Mouse (Mus musculus): ENCODE data around the gene Zcchc4. TPM values are rescaled to one million over a fixed set of nuclear protein-coding genes. Genes with fewer than 3 reads are reported as not detected.
A peak's percentile ranks its signal among the peaks of the same experiment; 100 is the strongest.

Zcchc4 gene
- polyA plus RNA-seq, 1 experiment from 2014 or later: 3.6 TPM

- H3K4me1 ChIP-seq (ENCODE audit: insufficient read depth): no peaks in the 10 kb centered on the region
- peaks cover 60% of the 10 kb centered on the region for H3K36me3 ChIP-seq (replicated peaks; ENCODE audit: insufficient read depth, low read length)
- H3K27me3 ChIP-seq (ENCODE audit: insufficient read depth, low read length): no peaks in the 10 kb centered on the region
- H3K9me3 ChIP-seq (ENCODE audit: low read length): no peaks in the 10 kb centered on the region
- H3K4me2 ChIP-seq (ENCODE audit: low read depth, low read length): no peak overlapping the region
- WGBS (ENCODE audit: insufficient replicate concordance): 76% methylated on average over 8 of the region's 8 CpGs
- no peak overlapping the region for H3K27ac ChIP-seq (ENCODE audit: low read depth)
- H3K9ac ChIP-seq (replicated peaks): no peak overlapping the region
- no peak for TF ChIP-seq CTCF (IDR thresholded peaks at IDR 0.05; ENCODE audit: low read depth)
- TF ChIP-seq EP300 (IDR thresholded peaks at IDR 0.05; ENCODE audit: low read depth): no peak
- H3K4me3 ChIP-seq (ENCODE audit: low read depth, low read length): no peak overlapping the region
- DNase-seq: no peak
- ATAC-seq: no peak
These were observed 89.2 kb downstream of the Zcchc4 start for GRCm38 (mm10) chr5:52864446-52864845.

- ATAC-seq: no peak
- peak; percentile 41 for DNase-seq
These were observed 90.6 kb downstream of the Zcchc4 start for GRCm38 (mm10) chr5:52865825-52866224.

DNA sequence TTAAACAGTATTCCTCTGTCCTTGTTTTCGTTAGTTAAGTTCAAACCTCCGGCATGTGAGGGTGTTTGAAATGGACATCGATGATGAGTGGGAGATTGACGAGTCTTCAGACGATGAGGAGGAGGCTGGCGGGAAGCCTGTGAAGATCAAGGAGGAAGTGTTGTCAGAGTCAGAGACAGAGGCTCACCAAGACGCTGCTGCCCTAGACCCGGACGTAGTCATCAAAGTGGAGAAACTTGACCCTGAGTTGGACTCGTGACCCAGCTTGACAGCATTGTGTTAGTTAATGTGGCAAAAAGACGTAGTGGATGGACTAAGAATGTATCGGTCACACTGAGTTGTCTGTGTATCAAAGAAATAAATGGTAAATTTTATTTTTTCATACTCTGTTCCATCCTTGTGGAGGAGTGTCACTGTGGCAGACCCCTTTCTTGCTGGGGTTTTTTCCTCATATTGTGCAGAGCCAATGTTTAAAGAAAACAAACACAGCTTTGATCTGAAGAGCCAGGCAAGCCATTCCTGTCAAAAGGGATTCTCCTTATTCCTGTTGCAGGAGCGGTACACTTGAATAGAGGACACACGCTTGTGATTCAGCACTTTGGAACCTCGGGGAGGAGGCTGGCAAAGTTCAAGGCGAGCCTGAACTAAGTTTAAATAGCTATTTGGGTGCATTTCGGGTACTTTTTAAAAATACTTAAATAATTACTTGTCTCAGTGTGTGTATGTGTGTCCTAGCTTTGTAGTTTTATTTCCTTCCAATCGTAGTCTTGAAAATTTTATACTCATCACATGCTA lies 91.3 kb downstream of the Zcchc4 start:
- H3K9ac ChIP-seq (replicated peaks): no peak overlapping the region
- H3K36me3 ChIP-seq (replicated peaks; ENCODE audit: insufficient read depth, low read length): peaks cover 43% of the 10 kb centered on the region
- DNase-seq: no peak
- no peaks in the 10 kb centered on the region for H3K4me1 ChIP-seq (ENCODE audit: insufficient read depth)
- no peak for ATAC-seq
- 84% methylated on average over 18 of the region's 18 CpGs for WGBS (ENCODE audit: insufficient replicate concordance)
- no peaks in the 10 kb centered on the region for H3K9me3 ChIP-seq (ENCODE audit: low read length)
- no peak overlapping the region for H3K27ac ChIP-seq (ENCODE audit: low read depth)
- no peak for TF ChIP-seq CTCF (IDR thresholded peaks at IDR 0.05; ENCODE audit: low read depth)
- no peak for TF ChIP-seq EP300 (IDR thresholded peaks at IDR 0.05; ENCODE audit: low read depth)
- H3K27me3 ChIP-seq (ENCODE audit: insufficient read depth, low read length): no peaks in the 10 kb centered on the region
- H3K4me2 ChIP-seq (ENCODE audit: low read depth, low read length): no peak overlapping the region
- no peak overlapping the region for H3K4me3 ChIP-seq (ENCODE audit: low read depth, low read length)

More at GRCm38 (mm10) chr5:52865825-52866224, 90.6 kb downstream of the Zcchc4 start:
- no peak overlapping the region for H3K27ac ChIP-seq (ENCODE audit: low read depth)
- no peaks in the 10 kb centered on the region for H3K27me3 ChIP-seq (ENCODE audit: insufficient read depth, low read length)
- H3K36me3 ChIP-seq (replicated peaks; ENCODE audit: insufficient read depth, low read length): peaks cover 50% of the 10 kb centered on the region
- no peaks in the 10 kb centered on the region for H3K9me3 ChIP-seq (ENCODE audit: low read length)
- H3K4me2 ChIP-seq (ENCODE audit: low read depth, low read length): no peak overlapping the region
- no peak overlapping the region for H3K9ac ChIP-seq (replicated peaks)
- H3K4me1 ChIP-seq (ENCODE audit: insufficient read depth): no peaks in the 10 kb centered on the region
- 74% methylated on average over 9 of the region's 9 CpGs for WGBS (ENCODE audit: insufficient replicate concordance)
- TF ChIP-seq CTCF (IDR thresholded peaks at IDR 0.05; ENCODE audit: low read depth) (no peak), EP300 (IDR thresholded peaks at IDR 0.05; ENCODE audit: low read depth) (no peak)
- no peak overlapping the region for H3K4me3 ChIP-seq (ENCODE audit: low read depth, low read length)

GRCm38 (mm10) chr5:52868918-52869703 lies 93.9 kb downstream of the Zcchc4 start:
- TF ChIP-seq EP300 (IDR thresholded peaks at IDR 0.05; ENCODE audit: low read depth) (no peak), CTCF (IDR thresholded peaks at IDR 0.05; ENCODE audit: low read depth) (no peak)
- H3K9ac ChIP-seq (replicated peaks): no peak overlapping the region
- no peak overlapping the region for H3K4me3 ChIP-seq (ENCODE audit: low read depth, low read length)
- H3K27me3 ChIP-seq (ENCODE audit: insufficient read depth, low read length): no peaks in the 10 kb centered on the region
- DNase-seq: no peak
- H3K4me1 ChIP-seq (ENCODE audit: insufficient read depth): no peaks in the 10 kb centered on the region
- 85% methylated on average over 12 of the region's 12 CpGs for WGBS (ENCODE audit: insufficient replicate concordance)
- H3K4me2 ChIP-seq (ENCODE audit: low read depth, low read length): no peak overlapping the region
- H3K36me3 ChIP-seq (replicated peaks; ENCODE audit: insufficient read depth, low read length): peaks cover 27% of the 10 kb centered on the region
- no peaks in the 10 kb centered on the region for H3K9me3 ChIP-seq (ENCODE audit: low read length)
- ATAC-seq: no peak
- H3K27ac ChIP-seq (ENCODE audit: low read depth): no peak overlapping the region

DNA sequence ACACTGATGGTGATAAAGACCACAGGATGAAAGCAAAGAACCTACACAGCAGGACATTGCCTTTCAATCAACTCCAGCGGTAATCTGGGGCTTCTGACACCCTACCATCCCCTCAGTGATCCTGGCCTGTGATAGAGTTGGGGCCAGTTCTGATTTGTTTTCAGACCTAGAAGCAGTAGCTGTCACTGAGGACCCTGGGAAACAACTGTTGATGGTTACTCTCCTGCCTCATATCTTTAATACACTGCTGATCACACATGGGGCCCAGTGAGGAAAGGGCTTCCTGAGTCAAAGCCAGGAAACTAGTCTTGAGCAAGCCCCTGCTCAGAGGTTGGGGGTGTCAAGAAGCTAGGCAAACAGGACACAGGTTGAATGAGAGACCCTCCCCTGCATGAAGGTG lies 96.3 kb downstream of the Zcchc4 start:
- 41% methylated on average over 1 of the region's 1 CpGs for WGBS (ENCODE audit: insufficient replicate concordance)
- TF ChIP-seq EP300 (IDR thresholded peaks at IDR 0.05; ENCODE audit: low read depth): no peak
- TF ChIP-seq CTCF (IDR thresholded peaks at IDR 0.05; ENCODE audit: low read depth): no peak
- Histone ChIP-seq H3K9ac (replicated peaks) (no peak overlapping the region), H3K9me3 (ENCODE audit: low read length) (no peaks in the 10 kb centered on the region), H3K4me3 (ENCODE audit: low read depth, low read length) (no peak overlapping the region), H3K36me3 (replicated peaks; ENCODE audit: insufficient read depth, low read length) (peaks cover 10% of the 10 kb centered on the region), H3K4me2 (ENCODE audit: low read depth, low read length) (no peak overlapping the region), H3K27me3 (ENCODE audit: insufficient read depth, low read length) (no peaks in the 10 kb centered on the region), H3K27ac (ENCODE audit: low read depth) (no peak overlapping the region), H3K4me1 (ENCODE audit: insufficient read depth) (no peaks in the 10 kb centered on the region)
- ATAC-seq (no peak), DNase-seq (no peak)

DNA sequence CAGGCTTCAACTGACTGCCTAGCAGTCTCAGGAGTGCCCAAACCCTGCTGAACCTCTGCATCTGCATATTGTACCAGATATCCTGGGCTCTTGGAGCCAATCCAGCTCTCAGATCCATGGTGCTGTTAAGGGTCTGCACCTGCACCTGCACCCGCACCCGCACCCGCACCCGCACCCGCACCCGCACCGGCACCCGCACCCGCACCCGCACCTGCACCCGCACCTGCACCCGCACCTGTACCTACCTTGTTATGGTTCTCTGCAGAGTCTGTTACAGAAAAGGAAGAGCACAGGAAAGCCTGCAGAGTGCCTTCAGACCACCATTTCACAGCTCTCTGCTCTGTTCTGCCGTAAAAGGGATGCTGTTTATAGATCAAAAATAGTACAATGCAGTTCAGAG lies 96.8 kb downstream of the Zcchc4 start:
- ATAC-seq (no peak), DNase-seq (no peak)
- Histone ChIP-seq H3K27me3 (ENCODE audit: insufficient read depth, low read length) (no peaks in the 10 kb centered on the region), H3K36me3 (replicated peaks; ENCODE audit: insufficient read depth, low read length) (0 out of 2 replicates have a peak, but pooled peaks cover 5% of the 10 kb centered on the region), H3K9ac (replicated peaks) (no peak overlapping the region), H3K4me3 (ENCODE audit: low read depth, low read length) (no peak overlapping the region), H3K9me3 (ENCODE audit: low read length) (no peaks in the 10 kb centered on the region), H3K4me1 (ENCODE audit: insufficient read depth) (no peaks in the 10 kb centered on the region), H3K4me2 (ENCODE audit: low read depth, low read length) (no peak overlapping the region), H3K27ac (ENCODE audit: low read depth) (no peak overlapping the region)
- 82% methylated on average over 13 of the region's 13 CpGs for WGBS (ENCODE audit: insufficient replicate concordance)
- TF ChIP-seq EP300 (IDR thresholded peaks at IDR 0.05; ENCODE audit: low read depth) (no peak), CTCF (IDR thresholded peaks at IDR 0.05; ENCODE audit: low read depth) (no peak)

Other genes with a start within 250 kb of the Zcchc4 start
- gene Lgi2, start 208.9 kb upstream of the Zcchc4 start, polyA plus RNA-seq (2015; fragmentation: Nextera tagmentation; extraction: Ambion mirVana): 0.18 and 0.26 TPM in 2 replicates
- 10.8 and 12.0 TPM in 2 replicates for gene Sepsecs, start 105.7 kb upstream of the Zcchc4 start, polyA plus RNA-seq (2015; fragmentation: Nextera tagmentation; extraction: Ambion mirVana)
- gene Pi4k2b, start 33.8 kb upstream of the Zcchc4 start, polyA plus RNA-seq (2015; fragmentation: Nextera tagmentation; extraction: Ambion mirVana): 16.8 and 18.4 TPM in 2 replicates
- gene Anapc4, start 58.6 kb downstream of the Zcchc4 start, polyA plus RNA-seq (2015; fragmentation: Nextera tagmentation; extraction: Ambion mirVana): 17.6 and 18.1 TPM in 2 replicates